Mouse (Mus musculus) common myeloid progenitor, adult 5-6 weeks (primary cell): ENCODE data around the gene Kctd14. TPM values are rescaled to one million over a fixed set of nuclear protein-coding genes. Genes with fewer than 3 reads are reported as not detected.

ENCODE experiments used
- total RNA-seq: library from RNA; stranded (forward); fragments of 200-1000, 187-1606 nt; gene quantifications from 2 replicates; pipeline ENCODE4 v1.2.3, GENCODE M21; 2017

Gene Kctd14
- total RNA-seq, 1 experiment from 2014 or later = 7.2 TPM

Other genes with a start within 250 kb of the Kctd14 start
- not detected in 2 replicates for gene Usp35, start 119.3 kb upstream of the Kctd14 start, total RNA-seq
- 0.09 and 0.78 TPM in 2 replicates for gene Kctd21, start 119.0 kb upstream of the Kctd14 start, total RNA-seq
- gene Alg8, start 79.7 kb upstream of the Kctd14 start, total RNA-seq = 36.6 and 45.1 TPM in 2 replicates
- 210 and 280 TPM in 2 replicates for gene Ndufc2, start 51.3 kb upstream of the Kctd14 start, total RNA-seq
- not detected in 2 replicates for gene Thrsp, start 33.6 kb upstream of the Kctd14 start, total RNA-seq
- 54.1 and 58.8 TPM in 2 replicates for gene Ints4, start 29.6 kb downstream of the Kctd14 start, total RNA-seq
- 37.2 and 50.3 TPM in 2 replicates for gene Aamdc, start 128.2 kb downstream of the Kctd14 start, total RNA-seq
- gene Rsf1, start 128.6 kb downstream of the Kctd14 start, total RNA-seq = 48.5 and 54.9 TPM in 2 replicates
- gene Clns1a, start 245.3 kb downstream of the Kctd14 start, total RNA-seq = 158 and 175 TPM in 2 replicates